Mouse (Mus musculus): ENCODE data around the gene Oxnad1.

The Oxnad1 gene

DNA sequence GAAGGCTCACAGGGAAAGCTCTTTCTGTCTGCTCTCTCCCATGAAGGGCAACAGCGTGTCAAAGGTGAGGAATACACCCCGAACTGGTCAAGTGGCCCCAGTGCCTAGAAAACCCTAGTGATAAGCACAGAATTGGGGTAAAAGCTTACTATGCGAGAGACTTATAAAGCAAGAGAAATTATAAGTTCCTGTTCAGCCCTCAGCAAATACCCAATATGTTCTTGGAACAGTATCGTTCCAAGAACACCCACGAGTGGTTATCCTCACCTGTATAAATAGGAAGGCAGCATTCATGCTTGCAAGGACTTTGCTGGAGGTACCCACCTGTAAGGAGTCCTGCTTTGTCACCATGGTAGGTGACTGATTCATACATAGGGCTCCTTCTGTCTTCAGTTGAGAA, 56.5 kb downstream of the Oxnad1 start, which contains the start of gene Msmb:
Msmb (plus strand) TSS at position 301 of the 400 bp plus-strand sequence.
- no peak for DNase-seq (ENCODE audit: extremely low spot score, low read depth, low spot score)

DNA sequence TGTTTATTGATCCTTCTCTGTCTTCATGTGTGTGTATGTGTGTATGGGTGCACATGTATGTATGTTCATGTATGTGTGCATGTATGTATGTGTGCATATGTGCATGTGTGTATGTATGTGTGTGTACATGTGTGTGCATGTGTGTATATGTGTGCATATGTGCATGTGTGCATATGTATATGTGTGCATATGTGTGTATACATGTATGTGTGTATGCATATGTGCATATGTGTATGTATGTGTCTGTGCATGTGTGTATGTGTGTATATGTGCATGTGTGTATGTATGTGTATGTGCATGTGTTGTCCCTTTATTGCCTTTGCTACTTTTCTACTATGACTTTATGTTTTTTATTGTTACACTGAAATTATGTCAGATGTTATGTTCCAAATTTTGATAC, 59.6 kb downstream of the Oxnad1 start:
- no peak for DNase-seq (ENCODE audit: extremely low spot score, low read depth, low spot score)

DNA sequence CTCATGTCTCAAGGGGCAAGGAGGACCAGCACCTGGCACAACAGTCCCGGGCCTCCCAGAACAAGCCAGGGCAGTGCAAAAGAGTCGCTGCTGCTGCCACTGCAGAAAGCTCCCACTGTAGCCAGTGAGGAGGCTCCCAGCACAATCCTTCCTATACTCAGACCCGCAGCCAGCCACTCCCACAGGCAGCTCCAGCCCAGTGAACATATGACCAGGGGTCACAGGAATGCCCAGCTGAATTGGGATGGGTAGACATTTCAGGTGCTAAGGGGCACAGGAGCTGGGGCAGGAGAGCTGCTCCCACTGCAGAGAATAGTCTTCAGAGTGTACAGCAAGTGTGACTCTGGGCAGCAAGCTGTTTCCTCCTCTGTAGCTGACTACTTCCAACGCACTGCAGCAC, 60.2 kb downstream of the Oxnad1 start:
- no peak for DNase-seq (ENCODE audit: extremely low spot score, low read depth, low spot score)

DNA sequence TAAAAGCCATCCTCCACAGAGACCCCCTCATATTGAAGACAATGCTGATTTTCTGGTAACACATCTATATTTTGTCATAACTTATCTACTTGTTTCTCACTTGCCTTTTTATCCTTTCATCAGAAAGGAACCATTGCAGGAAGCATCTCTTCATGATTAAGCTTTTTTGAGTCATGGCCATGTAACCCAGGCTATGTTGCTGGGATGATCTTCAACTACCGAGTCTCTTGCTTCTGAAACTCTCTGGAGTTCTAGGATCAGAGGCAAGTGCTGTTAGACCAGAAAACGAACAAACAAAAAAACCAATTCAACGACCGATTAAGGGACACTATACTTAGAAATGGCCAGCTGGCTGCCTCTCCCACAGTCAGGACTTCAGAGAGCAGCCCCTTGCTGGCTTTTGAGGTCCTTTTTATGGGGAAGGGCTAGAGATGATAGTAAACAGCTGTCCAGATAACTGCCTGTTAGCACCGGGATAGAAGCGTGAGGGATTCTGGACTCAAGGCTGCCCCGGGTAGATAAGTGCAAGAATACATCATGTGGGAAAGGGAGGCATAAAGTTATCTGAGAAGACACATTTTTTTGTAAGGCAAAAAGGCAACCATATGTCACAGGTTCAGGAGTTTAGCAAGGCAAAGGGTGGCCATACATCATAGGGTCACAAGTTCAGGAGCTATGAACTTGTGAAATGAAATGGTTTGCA, 60.8 kb downstream of the Oxnad1 start:
- DNase-seq (ENCODE audit: extremely low spot score, low read depth, low spot score), result no peak

DNA sequence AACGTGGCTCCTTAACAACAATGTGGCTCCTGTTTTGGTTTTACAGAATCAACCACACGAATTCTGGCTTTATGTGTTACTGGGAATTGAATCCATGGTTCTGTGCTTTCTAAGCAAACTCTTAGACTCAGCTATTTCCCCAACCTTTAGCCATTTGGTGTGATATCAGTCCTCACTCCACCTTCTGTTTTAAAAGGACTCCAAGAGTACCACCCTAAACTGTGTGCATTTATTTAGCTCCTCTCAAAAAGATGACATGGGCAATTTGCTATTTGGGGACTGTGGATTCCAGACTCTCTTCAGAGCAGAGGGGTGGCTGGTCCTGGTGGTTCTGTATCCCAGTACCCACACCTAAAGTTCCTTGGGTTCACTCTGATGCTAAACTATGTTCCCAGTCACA, 61.4 kb downstream of the Oxnad1 start:
- DNase-seq (ENCODE audit: extremely low spot score, low read depth, low spot score), result no peak

DNA sequence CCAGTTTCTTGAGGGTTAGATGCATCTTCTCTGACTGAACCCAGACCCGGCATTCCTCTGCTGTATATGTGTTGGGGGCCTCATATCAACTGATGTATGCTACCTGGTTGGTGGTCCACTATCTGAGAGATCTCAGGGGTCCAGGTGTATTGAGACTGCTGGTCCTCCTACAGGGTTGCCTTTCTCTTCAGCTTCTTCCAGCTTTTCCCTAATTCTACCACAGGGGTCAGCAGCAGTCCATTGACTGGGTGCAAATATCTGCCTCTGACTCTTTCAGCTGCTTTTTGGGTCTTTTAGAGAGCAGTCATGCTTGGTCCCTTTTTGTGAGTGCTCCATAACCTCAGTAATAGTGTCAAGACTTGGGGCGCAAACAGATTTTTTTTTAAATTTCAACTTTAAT, 65.7 kb downstream of the Oxnad1 start:
- no peak for DNase-seq (ENCODE audit: extremely low spot score, low read depth, low spot score)

DNA sequence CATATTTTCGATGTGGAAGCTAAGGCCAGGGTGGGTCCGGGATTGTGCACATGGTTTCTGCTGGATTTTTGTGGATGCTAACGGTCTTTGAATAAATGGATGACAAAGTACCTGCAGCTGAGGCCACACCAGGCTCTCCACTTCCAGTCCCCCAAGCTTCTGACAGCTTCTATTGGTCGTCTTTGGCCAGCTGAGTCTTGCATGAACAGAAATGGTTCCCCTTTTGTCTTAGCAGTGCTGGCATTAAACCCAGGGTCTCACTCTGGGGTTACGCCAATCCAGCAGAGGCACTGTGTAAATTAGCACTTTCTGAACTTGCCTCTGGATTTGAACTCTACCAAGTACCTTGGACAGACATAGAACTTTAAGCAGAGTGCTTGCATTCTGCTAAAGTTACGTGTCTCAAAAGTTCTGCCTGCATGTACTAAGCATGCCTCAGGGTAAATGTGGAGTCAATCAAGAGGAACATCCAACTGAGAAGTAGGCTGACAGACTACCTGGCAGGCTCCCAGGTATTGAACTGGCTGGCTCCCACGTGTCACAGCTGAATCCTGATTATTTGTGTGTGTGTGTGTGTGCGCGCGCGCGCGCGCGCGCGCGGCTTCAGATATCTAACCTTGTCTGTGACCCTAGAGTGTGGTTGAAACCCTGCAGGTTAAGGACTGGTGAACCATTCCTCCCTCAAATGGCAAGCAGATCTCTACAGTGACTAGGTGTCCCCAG, 67.2 kb downstream of the Oxnad1 start:
- no peak for DNase-seq (ENCODE audit: extremely low spot score, low read depth, low spot score)

All from hindlimb bud, embryonic 11.5 days (tissue).